Mouse (Mus musculus) layer of hippocampus, postnatal 25 days (tissue): Measurements from ENCODE around the gene Npepl1. TPM values are rescaled to one million over a fixed set of nuclear protein-coding genes. Genes with fewer than 3 reads are reported as not detected.

Experiments used
- total RNA-seq, 2 experiments: library from RNA; stranded (reverse); gene quantifications; 2 replicates each; pipeline ENCODE4 v1.2.3; 2021

Npepl1 gene
- total RNA-seq, 2 experiments from 2014 or later = 12.2 to 12.8 TPM

Other genes with a start within 250 kb of the Npepl1 start
- gene Stx16, start 34.0 kb upstream of the Npepl1 start, total RNA-seq = 10 to 100 TPM; 54.0 to 62.2 TPM
- 1,000 to 10,000 TPM; 1,728 to 1,971 TPM for gene Gnas, start 174.0 kb downstream of the Npepl1 start, total RNA-seq
- 1 to 10 TPM; 2.0 to 2.6 TPM for gene Gm20721, start 236.4 kb downstream of the Npepl1 start, total RNA-seq